Mouse (Mus musculus) c-Kit-positive CD71-positive TER-119-positive erythroid progenitor cells, embryonic 14.5 days (primary cell): ENCODE results near the gene Eapp.

ENCODE experiments used
- DNase-seq: peaks from one replicate; pipeline ENCODE4 v3.0.0-alpha.2; 2013; ENCODE audit warnings: low spot score

Gene Eapp

DNA sequence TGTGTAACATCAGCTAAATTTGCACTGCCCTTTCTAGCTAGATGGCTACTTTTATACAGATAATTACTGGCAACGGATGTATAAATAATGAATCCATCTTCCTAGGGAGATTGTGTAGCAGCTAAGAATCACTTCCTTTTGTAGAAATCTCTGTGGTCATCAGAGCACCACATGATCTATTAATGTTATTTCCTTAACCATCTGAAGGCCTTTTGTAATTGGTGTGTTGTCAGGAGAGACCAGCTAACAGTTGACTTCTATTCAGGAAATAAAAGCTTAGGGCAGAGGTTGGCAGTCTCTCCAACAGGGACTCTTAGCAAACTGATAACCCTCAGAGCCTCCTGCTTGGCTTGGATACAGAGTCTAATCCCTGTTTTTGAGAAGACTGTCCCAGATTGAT is 58.7 kb downstream of the Eapp start:
- DNase-seq, result no peak

DNA sequence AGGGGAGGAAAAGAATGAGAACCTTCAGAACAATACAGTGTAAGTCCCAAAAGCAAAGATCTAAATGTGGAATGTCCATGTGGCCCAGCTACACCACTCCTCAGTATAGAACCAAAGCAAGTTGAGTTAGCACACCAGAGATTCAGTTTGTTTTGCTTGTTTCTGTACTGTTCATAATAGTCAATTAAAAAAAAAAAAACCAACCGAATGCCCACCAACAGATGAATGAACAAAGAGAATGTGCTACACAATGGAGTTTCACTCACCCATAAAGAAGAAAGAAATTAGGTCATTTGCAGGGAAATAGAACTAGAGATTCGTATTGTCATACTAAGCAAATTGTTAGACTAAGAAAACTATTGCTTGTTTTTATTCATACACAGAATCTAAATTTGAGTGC is 63.6 kb downstream of the Eapp start:
- no peak for DNase-seq

DNA sequence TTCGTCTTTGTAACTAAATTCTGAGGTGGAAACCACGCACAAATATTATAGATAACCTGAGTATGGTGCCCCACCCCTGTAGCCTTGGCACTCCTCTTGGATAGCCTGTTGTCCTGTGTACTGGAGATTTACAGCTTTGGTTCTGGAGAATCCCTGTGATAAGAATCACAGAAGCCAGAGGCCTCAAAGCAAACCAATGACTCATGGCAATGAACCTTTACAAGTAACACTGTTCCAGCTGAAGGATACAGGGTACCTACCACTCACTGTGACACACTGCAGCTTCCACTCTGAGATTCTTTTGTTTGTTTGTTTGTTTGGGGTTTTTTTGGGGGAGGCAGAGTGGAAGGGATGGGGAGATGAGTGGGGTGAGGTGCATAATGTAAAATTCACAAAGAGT is 73.8 kb downstream of the Eapp start:
- DNase-seq, result no peak
